In the genomic region with DNA sequence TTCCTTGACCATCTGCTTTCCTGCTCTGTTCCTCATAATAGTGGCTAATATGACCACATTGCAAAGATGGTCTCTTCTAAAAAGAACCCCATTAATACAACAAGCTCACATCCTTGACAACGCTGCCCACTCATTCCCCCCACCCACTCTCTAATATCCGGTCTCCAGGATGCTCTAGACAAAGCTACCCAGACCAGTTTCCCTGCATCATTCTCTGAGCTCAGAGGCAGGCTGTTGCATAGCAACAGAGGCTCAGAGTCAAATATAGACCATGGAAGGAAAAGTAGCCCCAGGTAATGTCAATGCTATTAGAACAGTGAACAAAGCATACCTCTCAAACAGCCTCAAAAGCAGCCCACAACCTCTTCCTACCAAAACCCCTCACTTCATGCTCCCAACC, we compare ENCODE assay signal across 21 mouse cellular contexts. TPM values are rescaled to one million over a fixed set of nuclear protein-coding genes. Genes with fewer than 3 reads are reported as not detected.
DNase-seq lines count a peak whose midpoint lies in the region; ATAC-seq lines count a peak whose summit lies in the region.
"Had no signal": no experiment of that assay in that cellular context is flagged by ENCODE, and none has a peak within 500 bp of the region (broad histone marks: within the 10 kb centered on the region; RNA-seq: fewer than 3 reads in every experiment).

No protein-coding gene starts in this region.

- WGBS in midbrain, embryonic 14.5 days = 27% methylated on average over 2 of the region's 2 CpGs
- 50% methylated on average over 2 of the region's 2 CpGs for WGBS in intestine, embryonic 15.5 days
- WGBS in kidney, embryonic 14.5 days = 52% methylated on average over 2 of the region's 2 CpGs

- H3K36me3 ChIP-seq in midbrain, embryonic 14.5 days (ENCODE audit: control insufficient read depth, insufficient read depth, low read length) = no peaks in the 10 kb centered on the region
- H3K36me3 ChIP-seq in intestine, embryonic 15.5 days = no peaks in the 10 kb centered on the region
- H3K36me3 ChIP-seq in kidney, embryonic 14.5 days (ENCODE audit: control insufficient read depth, insufficient read depth, low read length) = no peaks in the 10 kb centered on the region

- H3K9ac ChIP-seq in midbrain, embryonic 14.5 days (replicated peaks; ENCODE audit: low read length) = no peak overlapping the region
- no peak overlapping the region for H3K9ac ChIP-seq in intestine, embryonic 15.5 days
- H3K9ac ChIP-seq in kidney, embryonic 14.5 days (ENCODE audit: low read depth, low read length) = no peak overlapping the region
- H3K9ac ChIP-seq: liver, embryonic 14.5 days had no signal

- no peak overlapping the region for H3K4me2 ChIP-seq in midbrain, embryonic 14.5 days (ENCODE audit: low read length)
- H3K4me2 ChIP-seq in intestine, embryonic 15.5 days (replicated peaks) = no peak overlapping the region
- H3K4me2 ChIP-seq in kidney, embryonic 14.5 days (replicated peaks; ENCODE audit: low read depth, low read length) = no peak overlapping the region

- H3K27me3 ChIP-seq in midbrain, embryonic 14.5 days (ENCODE audit: control insufficient read depth, insufficient read depth, low read length) = no peaks in the 10 kb centered on the region
- no peaks in the 10 kb centered on the region for H3K27me3 ChIP-seq in intestine, embryonic 15.5 days (replicated peaks)
- no peaks in the 10 kb centered on the region for H3K27me3 ChIP-seq in kidney, embryonic 14.5 days (ENCODE audit: control insufficient read depth, insufficient read depth, low read length)

- DNase-seq in layer of hippocampus, adult 18-20 months (ENCODE audit: low spot score in 2 of 2) = peak; percentile 39 to 63
- DNase-seq in layer of hippocampus, adult 9-10 months (ENCODE audit: low spot score) = no peak
- peak; percentile 31 to 47 for DNase-seq in right cerebral cortex, adult 2 months (ENCODE audit: low spot score in 2 of 2)
- no peak for DNase-seq in right cerebral cortex, postnatal 4 days
- peak; percentile 68 for DNase-seq in midbrain, embryonic 14.5 days
- DNase-seq: adrenal gland, postnatal 25 days; heart, postnatal 10 days; kidney, postnatal 36 days; lung, postnatal 10 days; thymus, postnatal 25 days had no signal

- H3K9me3 ChIP-seq in midbrain, embryonic 14.5 days (ENCODE audit: control insufficient read depth, low read length) = no peaks in the 10 kb centered on the region
- H3K9me3 ChIP-seq in intestine, embryonic 15.5 days = no peaks in the 10 kb centered on the region
- no peaks in the 10 kb centered on the region for H3K9me3 ChIP-seq in kidney, embryonic 14.5 days (ENCODE audit: control insufficient read depth, low read length)

- H3K4me1 ChIP-seq in midbrain, embryonic 14.5 days (ENCODE audit: control insufficient read depth, insufficient read depth, low read length) = no peaks in the 10 kb centered on the region
- H3K4me1 ChIP-seq in intestine, embryonic 15.5 days (replicated peaks) = no peaks in the 10 kb centered on the region
- no peaks in the 10 kb centered on the region for H3K4me1 ChIP-seq in kidney, embryonic 14.5 days (ENCODE audit: control insufficient read depth, insufficient read depth, low read length)

- H3K4me3 ChIP-seq in midbrain, embryonic 14.5 days (replicated peaks; ENCODE audit: low read depth, low read length) = no peak overlapping the region
- no peak overlapping the region for H3K4me3 ChIP-seq in intestine, embryonic 15.5 days (replicated peaks)
- no peak overlapping the region for H3K4me3 ChIP-seq in kidney, embryonic 14.5 days (ENCODE audit: low read length)

- peak; percentile 75; the same call in 1 of the 2 replicates for ATAC-seq in midbrain, embryonic 14.5 days (ENCODE audit: low FRiP score, low TSS enrichment)
- no peak for ATAC-seq in intestine, embryonic 15.5 days
- no peak for ATAC-seq in kidney, embryonic 14.5 days (ENCODE audit: low FRiP score, low TSS enrichment)
- ATAC-seq: CD4-positive, CD25-positive, alpha-beta regulatory T cell, adult 4 months; intestine, postnatal 0 days had no signal

- H3K27ac ChIP-seq in midbrain, embryonic 14.5 days (replicated peaks; ENCODE audit: low read depth, low read length) = peak overlapping the region; percentile 63
- H3K27ac ChIP-seq in intestine, embryonic 15.5 days = no peak overlapping the region
- no peak overlapping the region for H3K27ac ChIP-seq in kidney, embryonic 14.5 days (ENCODE audit: low read depth, low read length)
- H3K27ac ChIP-seq: liver, embryonic 14.5 days had no signal

RNA-seq across cellular contexts. Expression of a gene that starts 9.4 kb away (rescaled TPM):
- under 1 TPM in 1 of 2 experiments, not detected in 1; 0.23 TPM for total RNA-seq in layer of hippocampus, adult 18-20 months (2021)
- not detected in 2 replicates for polyA plus RNA-seq in midbrain, embryonic 14.5 days (2014; fragmentation: Nextera tagmentation; extraction: Ambion mirVana)
- polyA plus RNA-seq in intestine, embryonic 15.5 days (2015; fragmentation: Nextera tagmentation; extraction: Ambion mirVana) = 0.39 TPM in 1 of 2 replicates, not detected in the other
- polyA plus RNA-seq in kidney, embryonic 14.5 days (2014; fragmentation: Nextera tagmentation; extraction: Ambion mirVana) = not detected in 2 replicates
- total RNA-seq: adrenal gland, postnatal 25 days; common myeloid progenitor, adult 5-6 weeks; granulocyte monocyte progenitor cell, adult 5-6 weeks; heart, postnatal 10 days; megakaryocyte-erythroid progenitor cell, adult 5-6 weeks; neutrophil, adult 5-6 weeks had no signal
- polyA plus RNA-seq: CD4-positive, CD25-positive, alpha-beta regulatory T cell, adult 4 months; small intestine, adult 2 months; stomach, embryonic 14.5 days had no signal

RNA-seq across cellular contexts. Expression of a gene that starts 26.4 kb away (rescaled TPM):
- total RNA-seq in layer of hippocampus, adult 18-20 months (2021) = 100 to 1,000 TPM; 336 to 373 TPM
- 546 and 709 TPM in 2 replicates for polyA plus RNA-seq in midbrain, embryonic 14.5 days (2014; fragmentation: Nextera tagmentation; extraction: Ambion mirVana)
- polyA plus RNA-seq in intestine, embryonic 15.5 days (2015; fragmentation: Nextera tagmentation; extraction: Ambion mirVana) = 121 and 127 TPM in 2 replicates
- 78.7 and 89.3 TPM in 2 replicates for polyA plus RNA-seq in kidney, embryonic 14.5 days (2014; fragmentation: Nextera tagmentation; extraction: Ambion mirVana)
- total RNA-seq: common myeloid progenitor, adult 5-6 weeks; megakaryocyte-erythroid progenitor cell, adult 5-6 weeks; neutrophil, adult 5-6 weeks had no signal

RNA-seq across cellular contexts. Expression of a gene that starts 44.4 kb away (rescaled TPM):
- total RNA-seq in layer of hippocampus, adult 18-20 months (2021) = 10 to 100 TPM; 18.9 to 21.4 TPM
- 139 and 159 TPM in 2 replicates for polyA plus RNA-seq in midbrain, embryonic 14.5 days (2014; fragmentation: Nextera tagmentation; extraction: Ambion mirVana)
- 230 and 263 TPM in 2 replicates for polyA plus RNA-seq in intestine, embryonic 15.5 days (2015; fragmentation: Nextera tagmentation; extraction: Ambion mirVana)
- 61.5 and 63.7 TPM in 2 replicates for polyA plus RNA-seq in kidney, embryonic 14.5 days (2014; fragmentation: Nextera tagmentation; extraction: Ambion mirVana)
- total RNA-seq: neutrophil, adult 5-6 weeks had no signal
- polyA plus RNA-seq: CD4-positive, CD25-positive, alpha-beta regulatory T cell, adult 4 months had no signal

Comparison
In these comparisons a context has a peak if more than half of its experiments do, and no peak if none do; other contexts are left out.
1. DNase-seq: peak in layer of hippocampus, adult 18-20 months (2 of 2), right cerebral cortex, adult 2 months (2 of 2) and midbrain, embryonic 14.5 days (single experiment); none in layer of hippocampus, adult 9-10 months (single experiment) and right cerebral cortex, postnatal 4 days (single experiment).